Mouse (Mus musculus) cerebellum, postnatal 25 days (tissue): ENCODE data around the gene Bmper.

Source experiments
- DNase-seq, 2 experiments: peaks; one replicate each; pipeline ENCODE4 v3.0.0; 2021; ENCODE audit warnings: mixed read lengths in 2 of 2

The Bmper gene

GRCm38 (mm10) chr9:23307835-23308234 is 85.0 kb downstream of the Bmper start:
- DNase-seq: no peak

- no peak for DNase-seq
Measured at GRCm38 (mm10) chr9:23310953-23311352, 88.1 kb downstream of the Bmper start.

DNA sequence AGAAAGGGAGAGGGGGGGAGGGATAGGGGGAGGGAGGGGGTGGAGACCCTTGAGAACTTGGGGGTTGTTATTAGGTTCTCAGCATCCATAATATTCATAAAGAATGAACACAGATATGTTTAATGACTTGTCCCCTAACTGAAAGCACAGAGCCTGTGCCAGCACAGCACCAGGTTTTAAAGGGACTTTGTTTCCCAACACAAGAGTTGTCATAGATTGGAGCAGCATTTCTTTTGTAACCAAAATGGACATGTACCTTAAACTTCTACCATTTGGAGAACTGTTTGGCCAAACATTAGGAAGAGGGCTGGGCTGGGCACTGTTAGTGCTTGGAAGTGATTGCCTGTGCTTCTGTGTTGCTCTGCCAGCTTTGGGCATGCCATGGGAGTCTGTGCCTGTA is 89.1 kb downstream of the Bmper start:
- no peak for DNase-seq

GRCm38 (mm10) chr9:23312877-23313276 is 90.0 kb downstream of the Bmper start:
- DNase-seq: no peak

DNA sequence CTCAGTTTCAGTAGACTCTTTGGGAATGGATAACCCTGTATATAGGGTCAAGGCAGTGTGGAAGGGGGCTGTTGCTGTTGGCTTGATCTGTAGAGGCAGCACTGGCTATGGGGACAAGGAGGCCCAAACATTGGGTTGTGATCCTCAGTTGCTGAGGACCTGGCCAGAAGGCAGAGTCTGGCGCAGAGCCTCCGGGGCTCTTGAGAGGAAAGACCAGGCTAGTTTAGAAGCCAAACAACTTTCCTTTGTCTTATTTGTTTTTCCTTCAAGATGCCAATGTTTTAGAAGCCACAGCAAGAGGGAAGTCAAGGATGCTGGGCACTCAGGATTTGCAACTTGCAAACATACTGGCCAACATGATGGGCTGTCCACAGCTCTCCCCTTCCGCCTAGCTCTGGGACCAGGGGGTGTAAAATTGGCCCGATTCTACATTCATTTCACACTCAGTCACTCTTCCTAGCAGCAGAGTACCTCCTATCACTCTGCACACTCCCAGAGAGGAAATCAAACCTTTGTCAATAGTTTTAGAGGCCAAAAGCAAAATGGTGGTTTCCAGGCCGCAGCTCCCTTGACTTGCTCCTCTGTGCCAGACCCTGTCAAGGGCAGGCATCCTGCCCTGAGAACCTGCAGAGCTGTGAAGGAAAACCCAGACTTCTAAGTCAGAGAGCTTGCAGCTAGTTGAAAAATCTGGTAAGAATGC is 92.9 kb downstream of the Bmper start:
- no peak for DNase-seq

DNA sequence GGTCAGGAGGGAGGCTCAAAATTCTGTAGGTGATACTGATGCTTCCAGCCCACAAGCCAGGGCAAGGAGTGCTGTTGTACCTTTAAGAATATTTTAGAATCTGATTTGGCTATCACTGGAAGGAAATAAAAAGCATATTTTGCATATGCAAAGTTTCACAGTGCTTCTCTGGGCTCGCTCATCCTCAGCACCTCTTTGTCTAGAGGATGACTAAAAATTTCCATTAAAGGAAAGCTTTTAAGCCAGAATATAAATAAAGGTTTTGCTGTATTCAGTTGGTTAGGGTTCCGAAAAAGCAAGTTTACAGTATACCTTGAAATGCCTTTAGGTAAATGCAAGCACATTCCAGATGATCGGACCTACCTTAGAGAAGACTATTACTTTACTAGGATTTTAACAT is 105.0 kb downstream of the Bmper start:
- no peak for DNase-seq

- DNase-seq: no peak
Measured at GRCm38 (mm10) chr9:23333041-23333622, 110.3 kb downstream of the Bmper start.

DNA sequence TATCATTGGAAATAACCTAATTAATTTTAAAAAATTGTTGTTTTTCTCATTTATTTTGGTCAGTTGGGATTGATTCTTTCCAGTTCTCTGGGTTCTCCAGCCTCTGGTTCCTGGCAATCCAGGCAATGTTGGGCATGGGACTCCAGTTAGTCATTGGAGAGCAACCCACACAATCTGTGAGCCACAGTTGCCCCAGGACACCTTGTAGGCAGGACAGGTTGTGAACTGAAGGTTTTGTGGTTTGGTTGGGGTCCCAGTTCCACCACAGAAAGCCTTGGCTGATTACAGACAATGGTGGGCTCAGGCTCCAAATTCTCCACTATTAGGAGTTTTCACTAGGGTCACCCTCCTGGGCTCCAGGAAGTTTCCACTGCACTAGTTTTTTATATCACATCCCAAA is 117.7 kb downstream of the Bmper start:
- no peak for DNase-seq

- DNase-seq: no peak
Measured at GRCm38 (mm10) chr9:23341246-23341645, 118.4 kb downstream of the Bmper start.

- no peak for DNase-seq
Measured at GRCm38 (mm10) chr9:23344353-23344752, 121.5 kb downstream of the Bmper start.

- no peak for DNase-seq
Measured at GRCm38 (mm10) chr9:23345093-23345844, 122.4 kb downstream of the Bmper start.

- no peak for DNase-seq
Measured at GRCm38 (mm10) chr9:23349603-23350002, 126.7 kb downstream of the Bmper start.

DNA sequence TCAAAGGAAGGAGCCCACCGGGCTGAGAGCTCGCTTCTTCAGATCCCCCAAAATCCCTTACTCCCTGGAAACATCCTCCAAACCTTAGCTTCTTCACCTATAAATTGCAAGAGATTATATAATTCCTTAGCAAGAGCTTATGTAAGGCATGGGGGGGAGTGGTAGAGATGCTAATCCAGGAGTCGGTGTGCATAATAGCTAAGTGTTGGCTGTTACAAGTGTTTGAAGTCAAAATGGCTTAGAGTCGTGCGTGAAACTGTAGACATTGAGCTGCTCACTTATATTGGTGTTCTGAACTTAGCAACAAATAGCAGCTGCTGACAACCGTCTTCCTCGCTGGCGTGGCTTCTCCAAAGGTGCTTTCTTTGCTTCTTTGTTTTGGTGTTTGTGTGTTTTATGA is 128.5 kb downstream of the Bmper start:
- DNase-seq: no peak

- no peak for DNase-seq
Measured at GRCm38 (mm10) chr9:23352396-23352795, 129.5 kb downstream of the Bmper start.

DNA sequence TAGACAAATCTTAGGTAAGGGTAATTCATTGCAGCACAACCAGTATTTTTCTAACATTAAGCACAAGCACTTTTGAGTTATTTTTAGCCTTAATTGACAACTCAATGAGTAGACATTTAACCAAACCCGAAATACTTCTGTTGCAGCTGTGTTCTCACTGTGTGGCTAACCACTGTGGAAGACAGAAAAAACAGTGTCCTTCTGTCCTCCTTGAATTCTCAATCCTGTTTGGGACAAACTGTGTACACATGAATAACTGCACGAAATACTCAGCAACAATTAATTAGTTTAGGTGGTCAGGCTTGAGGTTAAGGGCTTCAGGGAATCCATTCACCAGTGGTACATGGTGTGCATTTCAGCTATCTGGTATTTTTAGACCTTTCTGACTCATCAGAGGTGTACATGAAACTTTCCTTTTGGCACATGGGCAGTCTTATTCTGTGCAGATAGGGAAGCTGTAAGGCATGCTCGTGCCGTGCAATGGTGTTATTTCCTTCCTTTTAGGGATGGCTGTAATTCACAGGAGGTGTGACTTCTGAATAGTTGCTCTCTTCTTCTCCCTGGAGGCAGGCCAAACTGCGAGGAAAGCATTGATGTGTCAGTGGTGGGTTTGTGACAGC is 131.4 kb downstream of the Bmper start:
- DNase-seq: no peak

DNA sequence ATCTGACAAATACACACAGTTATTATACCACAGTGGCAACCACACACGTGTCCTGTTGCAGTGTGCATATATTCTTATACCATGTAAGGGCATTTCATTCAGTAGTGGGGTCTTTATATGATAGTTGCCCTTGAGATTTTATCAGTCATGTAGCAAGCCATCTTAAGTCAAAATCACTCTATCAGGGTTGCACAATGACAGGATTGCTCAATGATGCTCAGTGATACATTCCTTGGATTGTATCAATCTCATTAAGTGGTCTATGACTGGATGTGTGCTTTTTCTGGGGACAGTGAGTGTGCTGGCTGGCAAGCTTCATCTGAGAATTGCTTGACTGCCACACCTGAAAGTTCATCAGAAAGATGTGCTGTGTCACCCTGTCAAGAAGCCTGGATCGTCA is 135.2 kb downstream of the Bmper start:
- no peak for DNase-seq

- DNase-seq: no peak
Measured at GRCm38 (mm10) chr9:23363139-23363538, 140.3 kb downstream of the Bmper start.

- DNase-seq: no peak
Measured at GRCm38 (mm10) chr9:23363540-23363939, 140.7 kb downstream of the Bmper start.

- no peak for DNase-seq
Measured at GRCm38 (mm10) chr9:23364047-23364446, 141.2 kb downstream of the Bmper start.

- no peak for DNase-seq
Measured at GRCm38 (mm10) chr9:23368124-23368523, 145.2 kb downstream of the Bmper start.

DNA sequence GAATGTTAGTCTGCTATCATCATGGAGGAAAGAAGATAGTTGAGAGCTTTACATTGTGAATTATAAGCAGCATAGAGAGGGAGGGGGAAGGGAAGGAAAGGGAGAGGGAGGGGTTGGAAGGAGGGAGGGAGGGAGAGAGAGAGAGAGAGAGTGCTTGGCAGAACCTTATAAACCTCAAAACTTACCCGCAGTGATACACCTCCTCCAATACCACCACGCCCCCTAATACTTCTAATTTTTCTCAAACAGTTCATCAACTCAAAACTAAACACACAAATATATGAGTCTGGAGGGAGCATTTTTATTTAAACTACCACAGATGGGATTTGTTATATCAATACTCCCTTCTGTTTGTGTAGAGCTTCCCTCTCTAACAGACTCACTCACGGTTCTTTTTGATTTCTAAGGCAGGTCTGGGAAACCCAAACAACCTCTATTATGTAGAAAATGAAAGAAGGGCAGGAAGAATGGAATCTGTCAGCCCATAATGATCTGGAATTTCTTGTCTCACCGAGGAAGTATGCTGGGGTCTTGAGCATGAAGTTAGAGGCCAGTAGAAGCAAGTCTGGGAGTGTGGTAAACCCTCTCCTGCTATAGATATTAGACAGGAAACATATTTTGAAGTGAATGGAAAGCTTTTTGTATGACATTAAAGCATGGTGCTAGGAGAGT is 152.0 kb downstream of the Bmper start:
- DNase-seq: no peak

GRCm38 (mm10) chr9:23377831-23378730 is 155.2 kb downstream of the Bmper start:
- no peak for DNase-seq
